Mouse (Mus musculus) kidney, embryonic 14.5 days (tissue): ENCODE results near the gene Palm. TPM values are rescaled to one million over a fixed set of nuclear protein-coding genes. Genes with fewer than 3 reads are reported as not detected.
"Not testable (repeated sequence)": the region's sequence is repeated elsewhere in the genome, so short reads cannot be mapped to it uniquely, and the experiment has no call there.

Experiments used
- ATAC-seq: fragments of 200-750 bp; cut with Nextera tagmentation; 2 replicates; pipeline ENCODE4 v1.8.0; 2017; ENCODE audit warnings: moderate number of reproducible peaks, mild to moderate bottlenecking, moderate TSS enrichment, moderate library complexity; ENCODE audit not compliant: low FRiP score, low TSS enrichment
- H3K27ac ChIP-seq: fragments of 300-500 bp; sonication (generic); 2 replicates; pipeline ENCODE4 v1.5.1; 2014; ENCODE audit warnings: low read depth, mild to moderate bottlenecking, low read length, moderate library complexity, mixed read lengths
- H3K27me3 ChIP-seq: fragments of 300-500 bp; sonication (generic); 2 replicates; pipeline ENCODE4 v1.6.1; 2014; ENCODE audit warnings: mild to moderate bottlenecking, low read length; ENCODE audit not compliant: control insufficient read depth, insufficient read depth
- H3K36me3 ChIP-seq: fragments of 300-500 bp; sonication (generic); 2 replicates; pipeline ENCODE4 v1.6.1; 2014; ENCODE audit warnings: low read length, mixed read lengths; ENCODE audit not compliant: control insufficient read depth, insufficient read depth
- H3K4me1 ChIP-seq: fragments of 300-500 bp; sonication (generic); 2 replicates; pipeline ENCODE4 v1.6.1; 2014; ENCODE audit warnings: low read length, mixed read lengths; ENCODE audit not compliant: control insufficient read depth, insufficient read depth
- H3K4me2 ChIP-seq: fragments of 300-500 bp; sonication (generic); replicated peaks from 2 replicates; pipeline ENCODE4 v1.6.1; 2014; ENCODE audit warnings: low read depth, mild to moderate bottlenecking, low read length
- H3K4me3 ChIP-seq: fragments of 300-500 bp; sonication (generic); 2 replicates; pipeline ENCODE4 v1.5.1; 2014; ENCODE audit warnings: mild to moderate bottlenecking, low read length
- H3K9ac ChIP-seq: fragments of 300-500 bp; sonication (generic); 2 replicates; pipeline ENCODE4 v1.6.1; 2014; ENCODE audit warnings: low read depth, mild to moderate bottlenecking, low read length, moderate library complexity
- H3K9me3 ChIP-seq: fragments of 300-500 bp; sonication (generic); 2 replicates; pipeline ENCODE4 v1.6.1; 2016; ENCODE audit warnings: low read length; ENCODE audit not compliant: control insufficient read depth
- WGBS: fragments of 180-500 bp; shearing (Covaris S2); extraction: QIAGEN DNeasy Blood & Tissue Kit; methylation state at CpG from one replicate; pipeline ENCODE4 v1.1.7; 2014; 5-methylcytosine and 5-hydroxymethylcytosine counted together
- polyA plus RNA-seq: library from polyadenylated mRNA; unstranded; fragments of >200 nt; fragmentation: Nextera tagmentation; extraction: Ambion mirVana; gene quantifications from 2 replicates; pipeline ENCODE4 v1.2.1, GENCODE M21; 2014

The Palm gene
- polyA plus RNA-seq, 1 experiment from 2014 or later, result 136 TPM

DNA sequence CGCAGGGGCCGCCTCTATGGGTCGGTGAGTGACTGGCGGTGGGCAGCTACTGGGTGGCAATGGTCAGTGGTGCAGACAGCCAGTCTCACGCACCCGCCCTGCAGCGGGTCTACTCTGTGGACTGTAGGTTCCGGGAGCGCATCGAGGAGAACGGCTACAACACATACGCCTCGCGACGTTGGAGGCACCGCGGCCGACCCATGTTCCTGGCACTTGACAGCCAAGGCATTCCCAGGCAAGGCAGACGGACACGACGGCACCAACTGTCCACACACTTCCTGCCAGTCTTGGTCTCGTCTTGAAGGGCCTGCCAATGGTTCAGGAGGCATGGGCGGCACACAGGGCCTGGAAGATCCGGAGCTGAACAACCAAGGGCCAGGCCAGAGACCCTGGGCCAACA lies 36.7 kb upstream of the Palm start:
- Histone ChIP-seq H3K27ac (no peak overlapping the region), H3K4me1 (no peaks in the 10 kb centered on the region), H3K9me3 (no peaks in the 10 kb centered on the region), H3K4me2 (no peak overlapping the region), H3K36me3 (peaks cover 48% of the 10 kb centered on the region), H3K9ac (no peak overlapping the region), H3K27me3 (no peaks in the 10 kb centered on the region), H3K4me3 (no peak overlapping the region)
- 92% methylated on average over 24 of the region's 24 CpGs for WGBS
- no peak for ATAC-seq

GRCm38 (mm10) chr10:79759675-79760074 lies 33.7 kb upstream of the Palm start:
- H3K4me2 ChIP-seq, ATAC-seq, H3K4me1 ChIP-seq, H3K27ac ChIP-seq, H3K4me3 ChIP-seq, H3K27me3 ChIP-seq, H3K9me3 ChIP-seq, H3K9ac ChIP-seq: not testable (repeated sequence)
- H3K36me3 ChIP-seq, result peaks cover 60% of the 10 kb centered on the region
- 92% methylated on average over 1 of the region's 1 CpGs for WGBS

- peaks cover 12% of the 10 kb centered on the region for H3K4me1 ChIP-seq
- 90% methylated on average over 11 of the region's 11 CpGs for WGBS
- no peaks in the 10 kb centered on the region for H3K27me3 ChIP-seq
- H3K36me3 ChIP-seq, result peaks cover 60% of the 10 kb centered on the region
- no peak overlapping the region for H3K27ac ChIP-seq
- no peak overlapping the region for H3K4me2 ChIP-seq
- no peak overlapping the region for H3K9ac ChIP-seq
- H3K9me3 ChIP-seq, result no peaks in the 10 kb centered on the region
- ATAC-seq, result no peak
- H3K4me3 ChIP-seq, result no peak overlapping the region
These were observed 32.7 kb upstream of the Palm start for GRCm38 (mm10) chr10:79760603-79761143.

GRCm38 (mm10) chr10:79762875-79763274 lies 30.5 kb upstream of the Palm start:
- Histone ChIP-seq H3K4me2 (no peak overlapping the region), H3K9me3 (no peaks in the 10 kb centered on the region), H3K4me3 (no peak overlapping the region), H3K9ac (no peak overlapping the region), H3K36me3 (peaks cover 46% of the 10 kb centered on the region), H3K27ac (no peak overlapping the region), H3K27me3 (no peaks in the 10 kb centered on the region), H3K4me1 (peaks cover 17% of the 10 kb centered on the region)
- WGBS, result 88% methylated on average over 3 of the region's 3 CpGs
- no peak for ATAC-seq

GRCm38 (mm10) chr10:79764234-79764633 lies 29.1 kb upstream of the Palm start:
- H3K27ac ChIP-seq, result no peak overlapping the region
- H3K27me3 ChIP-seq, result no peaks in the 10 kb centered on the region
- peaks cover 25% of the 10 kb centered on the region for H3K4me1 ChIP-seq
- H3K9me3 ChIP-seq, result no peaks in the 10 kb centered on the region
- 86% methylated on average over 7 of the region's 7 CpGs for WGBS
- peaks cover 32% of the 10 kb centered on the region for H3K36me3 ChIP-seq
- no peak overlapping the region for H3K9ac ChIP-seq
- ATAC-seq, result no peak
- H3K4me3 ChIP-seq, result no peak overlapping the region
- no peak overlapping the region for H3K4me2 ChIP-seq

- peaks cover 25% of the 10 kb centered on the region for H3K4me1 ChIP-seq
- peak overlapping the region; percentile 67 for H3K4me3 ChIP-seq
- H3K27me3 ChIP-seq, result no peaks in the 10 kb centered on the region
- 58% methylated on average over 2 of the region's 2 CpGs for WGBS
- peak overlapping the region; percentile 86 for H3K9ac ChIP-seq
- no peak for ATAC-seq
- H3K27ac ChIP-seq, result no peak overlapping the region
- H3K36me3 ChIP-seq, result peaks cover 26% of the 10 kb centered on the region
- H3K4me2 ChIP-seq, result peak overlapping the region; percentile 96
- H3K9me3 ChIP-seq, result no peaks in the 10 kb centered on the region
These were observed 28.1 kb upstream of the Palm start for GRCm38 (mm10) chr10:79765228-79765745.

DNA sequence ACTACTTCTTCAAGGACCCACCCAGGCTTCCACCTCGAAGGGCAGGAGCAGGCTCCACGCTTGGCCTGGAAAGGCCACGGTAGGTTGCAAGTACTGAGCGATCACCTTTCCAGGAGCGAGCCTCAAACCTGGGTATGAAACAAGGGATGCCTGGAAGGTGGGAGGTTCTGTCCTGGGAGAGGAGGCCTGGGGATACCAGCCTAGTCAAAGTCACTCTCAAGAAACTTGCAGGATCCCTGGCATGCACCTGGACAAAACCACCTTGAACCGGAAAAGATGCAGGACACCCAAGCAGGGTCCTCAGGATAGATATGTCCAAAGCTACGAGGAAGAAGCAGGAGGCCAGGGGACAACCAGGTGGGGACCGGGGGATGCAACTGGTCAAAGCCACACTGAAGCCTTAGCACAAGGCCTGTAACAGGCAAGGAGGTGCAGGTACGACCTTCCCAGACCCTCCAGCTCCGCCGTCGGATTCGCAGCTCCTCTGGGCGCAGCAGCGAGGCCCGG lies 27.3 kb upstream of the Palm start:
- Histone ChIP-seq H3K4me1 (peaks cover 25% of the 10 kb centered on the region), H3K27ac (peak overlapping the region; percentile 73), H3K9me3 (no peaks in the 10 kb centered on the region), H3K4me3 (peak overlapping the region; percentile 67), H3K36me3 (peaks cover 18% of the 10 kb centered on the region), H3K27me3 (no peaks in the 10 kb centered on the region), H3K4me2 (peak overlapping the region; percentile 96), H3K9ac (peak overlapping the region; percentile 86)
- WGBS, result 4% methylated on average over 16 of the region's 16 CpGs
- ATAC-seq, result peak; percentile 9

- peak within 1 kb of the TSS; percentile 96 for H3K4me2 ChIP-seq
- H3K4me3 ChIP-seq, result peak within 1 kb of the TSS; percentile 67
- ATAC-seq, result peak; percentile 91
- WGBS, result 1% methylated on average over 89 of the region's 101 CpGs
- H3K36me3 ChIP-seq, result peaks cover 11% of the 10 kb centered on the region
- H3K9ac ChIP-seq, result peak within 1 kb of the TSS; percentile 86
- H3K4me1 ChIP-seq, result peaks cover 25% of the 10 kb centered on the region
- H3K27me3 ChIP-seq, result no peaks in the 10 kb centered on the region
- H3K9me3 ChIP-seq, result no peaks in the 10 kb centered on the region
- peak within 1 kb of the TSS; percentile 82 for H3K27ac ChIP-seq
These were observed 26.7 kb upstream of the Palm start, which contains the start of gene Rnf126 for GRCm38 (mm10) chr10:79766508-79767325. Gene Rnf126 (minus strand): TSS chr10:79766952.
